Mouse (Mus musculus) forebrain, embryonic 11.5 days (tissue): ENCODE measurements around the gene Gucy1b2. TPM values are rescaled to one million over a fixed set of nuclear protein-coding genes. Genes with fewer than 3 reads are reported as not detected.

Source experiments
- ATAC-seq: fragments of 200-750 bp; cut with Nextera tagmentation; replicated peaks from 2 replicates; pipeline ENCODE4 v1.8.0; 2017; ENCODE audit warnings: moderate TSS enrichment; ENCODE audit not compliant: low FRiP score
- DNase-seq: peaks from one replicate; pipeline ENCODE4 v3.0.0-alpha.2; 2017; ENCODE audit warnings: low spot score
- H3K27ac ChIP-seq: fragments of 300-500 bp; sonication (generic); 2 replicates; pipeline ENCODE4 v1.5.1; 2014; ENCODE audit warnings: low read depth, low read length
- H3K27me3 ChIP-seq: fragments of 300-500 bp; sonication (generic); 2 replicates; pipeline ENCODE4 v1.6.1; 2014; ENCODE audit warnings: mild to moderate bottlenecking, low read length, mixed read lengths; ENCODE audit not compliant: control insufficient read depth, insufficient read depth
- H3K36me3 ChIP-seq: fragments of 300-500 bp; sonication (generic); 2 replicates; pipeline ENCODE4 v1.6.1; 2014; ENCODE audit warnings: mild to moderate bottlenecking, low read length, moderate library complexity, mixed read lengths; ENCODE audit not compliant: control insufficient read depth, insufficient read depth
- H3K4me1 ChIP-seq: fragments of 300-500 bp; sonication (generic); replicated peaks from 2 replicates; pipeline ENCODE4 v1.6.1; 2014; ENCODE audit warnings: low read length, mixed read lengths; ENCODE audit not compliant: control insufficient read depth, insufficient read depth
- H3K4me2 ChIP-seq: fragments of 300-500 bp; sonication (generic); 2 replicates; pipeline ENCODE4 v1.6.1; 2014; ENCODE audit warnings: low read depth, mild to moderate bottlenecking, low read length, moderate library complexity, mixed read lengths; ENCODE audit not compliant: severe bottlenecking
- H3K4me3 ChIP-seq: fragments of 300-500 bp; sonication (generic); 2 replicates; pipeline ENCODE4 v1.5.1; 2014; ENCODE audit warnings: low read depth, low read length
- H3K9ac ChIP-seq: fragments of 300-500 bp; sonication (generic); 2 replicates; pipeline ENCODE4 v1.6.1; 2014; ENCODE audit warnings: low read length
- H3K9me3 ChIP-seq: fragments of 300-500 bp; sonication (generic); 2 replicates; pipeline ENCODE4 v1.6.1; 2016; ENCODE audit warnings: low read length, mixed read lengths; ENCODE audit not compliant: control insufficient read depth
- WGBS: fragments of 180-500 bp; shearing (Covaris S2); extraction: QIAGEN DNeasy Blood & Tissue Kit; methylation state at CpG from one replicate; pipeline ENCODE4 v1.1.7; 2014; 5-methylcytosine and 5-hydroxymethylcytosine counted together
- polyA plus RNA-seq: library from polyadenylated mRNA; unstranded; fragments of >200 nt; fragmentation: Nextera tagmentation; extraction: Ambion mirVana; gene quantifications from 2 replicates; pipeline ENCODE4 v1.2.1, GENCODE M21; 2014

Gene Gucy1b2
- polyA plus RNA-seq, 1 experiment from 2014 or later: 0.52 TPM

DNA sequence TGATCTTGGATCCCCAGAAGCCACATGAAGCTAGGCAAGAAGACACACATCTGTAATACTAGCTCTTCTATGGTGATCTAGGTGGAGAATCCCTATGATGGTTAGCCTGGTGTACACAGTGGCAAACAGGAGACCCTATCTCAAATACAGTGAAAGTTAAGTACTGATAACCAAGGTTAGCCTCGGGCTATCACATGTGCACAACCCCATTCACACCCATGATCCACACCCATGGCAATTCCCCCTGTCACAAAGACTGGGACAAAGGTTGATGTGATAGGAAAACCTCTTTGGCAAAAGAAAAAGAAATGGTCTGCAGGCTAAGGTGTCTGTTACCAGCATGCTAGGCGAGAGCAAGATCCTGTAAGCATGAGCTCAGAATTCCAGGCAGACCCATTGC is 16.0 kb upstream of the Gucy1b2 start:
- no peaks in the 10 kb centered on the region for H3K27me3 ChIP-seq
- ATAC-seq (no peak), DNase-seq (no peak)
- no peaks in the 10 kb centered on the region for H3K9me3 ChIP-seq
- no peak overlapping the region for H3K4me3 ChIP-seq
- no peak overlapping the region for H3K9ac ChIP-seq
- WGBS: 81% methylated on average over 2 of the region's 2 CpGs
- H3K4me1 ChIP-seq: no peaks in the 10 kb centered on the region
- no peaks in the 10 kb centered on the region for H3K36me3 ChIP-seq
- no peak overlapping the region for H3K4me2 ChIP-seq
- no peak overlapping the region for H3K27ac ChIP-seq

GRCm38 (mm10) chr14:62468753-62469125 is 12.7 kb upstream of the Gucy1b2 start:
- H3K4me1 ChIP-seq: no peaks in the 10 kb centered on the region
- 91% methylated on average over 5 of the region's 5 CpGs for WGBS
- H3K9ac ChIP-seq: no peak overlapping the region
- no peak for ATAC-seq
- 0 out of 2 replicates have a peak, but pooled peaks cover 2% of the 10 kb centered on the region for H3K27me3 ChIP-seq
- no peak for DNase-seq
- no peaks in the 10 kb centered on the region for H3K9me3 ChIP-seq
- no peak overlapping the region for H3K4me3 ChIP-seq
- H3K27ac ChIP-seq: no peak overlapping the region
- H3K36me3 ChIP-seq: no peaks in the 10 kb centered on the region
- H3K4me2 ChIP-seq: no peak overlapping the region

DNA sequence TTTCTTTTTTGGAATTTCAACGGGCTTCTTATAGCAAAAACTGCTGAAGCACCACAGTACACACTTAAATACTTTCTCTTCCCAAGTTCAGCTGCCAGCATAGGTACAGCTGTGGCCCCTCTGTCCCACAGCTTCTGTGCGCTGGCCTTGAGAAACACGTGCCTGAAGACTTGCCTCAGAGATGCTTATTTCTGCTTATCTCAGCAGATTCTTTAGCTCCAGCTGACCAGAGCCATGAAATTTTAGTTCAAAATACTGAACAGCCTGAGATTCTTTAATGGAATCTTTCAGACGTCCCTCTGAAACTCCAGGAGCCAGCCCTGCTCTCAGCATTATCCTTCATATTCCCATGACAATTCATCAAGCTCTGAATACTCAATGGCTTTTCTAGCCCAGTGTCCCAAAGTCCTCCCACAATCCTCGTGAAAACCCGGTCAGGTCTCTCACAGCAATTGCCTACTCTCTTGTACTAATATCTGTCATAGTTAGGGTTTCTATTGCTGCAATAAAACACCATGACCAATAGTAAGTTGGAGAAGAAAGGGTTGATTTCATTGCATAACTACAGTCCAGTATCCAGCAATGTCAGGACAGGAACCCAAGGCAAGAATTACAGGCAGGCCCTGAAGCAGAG is 12.1 kb upstream of the Gucy1b2 start:
- ATAC-seq (no peak), DNase-seq (no peak)
- Histone ChIP-seq H3K4me3 (no peak overlapping the region), H3K27ac (no peak overlapping the region), H3K4me1 (no peaks in the 10 kb centered on the region), H3K36me3 (no peaks in the 10 kb centered on the region), H3K9me3 (no peaks in the 10 kb centered on the region), H3K27me3 (0 out of 2 replicates have a peak, but pooled peaks cover 2% of the 10 kb centered on the region), H3K4me2 (no peak overlapping the region), H3K9ac (no peak overlapping the region)
- WGBS: 83% methylated on average over 6 of the region's 6 CpGs

GRCm38 (mm10) chr14:62464966-62465365 is 8.9 kb upstream of the Gucy1b2 start:
- H3K4me1 ChIP-seq: no peaks in the 10 kb centered on the region
- no peak overlapping the region for H3K9ac ChIP-seq
- no peaks in the 10 kb centered on the region for H3K36me3 ChIP-seq
- no peak for DNase-seq
- no peak overlapping the region for H3K4me2 ChIP-seq
- H3K9me3 ChIP-seq: no peaks in the 10 kb centered on the region
- 0 out of 2 replicates have a peak, but pooled peaks cover 2% of the 10 kb centered on the region for H3K27me3 ChIP-seq
- WGBS: 22% methylated on average over 9 of the region's 9 CpGs
- no peak overlapping the region for H3K4me3 ChIP-seq
- no peak for ATAC-seq
- no peak overlapping the region for H3K27ac ChIP-seq

DNA sequence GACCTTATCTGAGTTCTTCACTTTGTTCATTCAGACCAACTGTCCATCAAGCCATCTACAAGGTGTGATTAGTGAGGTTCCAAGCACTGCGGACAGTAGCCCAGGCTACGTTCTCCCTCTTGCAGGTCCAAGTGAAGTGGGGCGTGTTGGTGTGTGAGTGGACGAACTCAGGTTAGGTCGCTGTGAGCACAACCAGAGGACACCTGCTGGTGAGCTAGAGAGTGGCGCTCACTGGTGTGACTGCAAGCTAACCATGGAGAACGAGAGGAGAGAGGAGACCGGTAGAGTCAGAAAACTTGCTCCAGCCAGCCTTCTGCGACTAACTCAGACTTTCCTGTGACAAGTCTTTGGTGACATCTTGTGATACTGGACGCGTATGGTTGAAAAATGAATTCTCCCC is 3.5 kb upstream of the Gucy1b2 start:
- ATAC-seq (no peak), DNase-seq (no peak)
- H3K27ac ChIP-seq: no peak overlapping the region
- H3K4me2 ChIP-seq: no peak overlapping the region
- no peak overlapping the region for H3K4me3 ChIP-seq
- no peaks in the 10 kb centered on the region for H3K9me3 ChIP-seq
- no peaks in the 10 kb centered on the region; the same call in 1 of the 2 replicates for H3K4me1 ChIP-seq
- no peak overlapping the region for H3K9ac ChIP-seq
- 59% methylated on average over 11 of the region's 11 CpGs for WGBS
- H3K36me3 ChIP-seq: no peaks in the 10 kb centered on the region
- 0 out of 2 replicates have a peak, but pooled peaks cover 2% of the 10 kb centered on the region for H3K27me3 ChIP-seq

GRCm38 (mm10) chr14:62457420-62458181 is 1.5 kb upstream of the Gucy1b2 start:
- Histone ChIP-seq H3K4me2 (no peak overlapping the region), H3K9me3 (no peaks in the 10 kb centered on the region), H3K9ac (no peak overlapping the region; the same call in 1 of the 2 replicates), H3K4me1 (no peaks in the 10 kb centered on the region; the same call in 1 of the 2 replicates), H3K27ac (no peak overlapping the region), H3K4me3 (no peak overlapping the region), H3K27me3 (no peaks in the 10 kb centered on the region), H3K36me3 (no peaks in the 10 kb centered on the region)
- ATAC-seq (peak; percentile 71), DNase-seq (peak; percentile 90)
- WGBS: 19% methylated on average over 22 of the region's 22 CpGs

DNA sequence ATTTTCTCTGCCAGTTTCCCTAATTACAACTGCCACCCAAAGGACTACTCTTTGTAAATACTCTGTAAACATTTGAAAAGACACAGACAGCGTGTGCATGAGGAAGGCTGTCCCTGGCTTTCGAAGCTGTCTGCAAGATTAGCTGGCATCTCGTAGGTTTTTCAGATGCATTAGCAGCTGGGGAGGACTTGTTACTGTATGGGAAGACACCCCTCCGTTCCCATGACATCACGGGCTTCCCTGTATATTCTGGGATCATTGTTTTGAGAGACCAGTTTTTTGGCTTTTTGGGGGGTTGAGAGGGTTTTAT is 564 bp downstream of the Gucy1b2 start:
- Histone ChIP-seq H3K4me1 (no peaks in the 10 kb centered on the region; the same call in 1 of the 2 replicates), H3K4me2 (no peak overlapping the region), H3K36me3 (no peaks in the 10 kb centered on the region), H3K9ac (no peak overlapping the region), H3K4me3 (no peak overlapping the region), H3K27ac (no peak overlapping the region), H3K9me3 (no peaks in the 10 kb centered on the region), H3K27me3 (no peaks in the 10 kb centered on the region)
- 68% methylated on average over 5 of the region's 5 CpGs for WGBS
- ATAC-seq: no peak
- no peak for DNase-seq

DNA sequence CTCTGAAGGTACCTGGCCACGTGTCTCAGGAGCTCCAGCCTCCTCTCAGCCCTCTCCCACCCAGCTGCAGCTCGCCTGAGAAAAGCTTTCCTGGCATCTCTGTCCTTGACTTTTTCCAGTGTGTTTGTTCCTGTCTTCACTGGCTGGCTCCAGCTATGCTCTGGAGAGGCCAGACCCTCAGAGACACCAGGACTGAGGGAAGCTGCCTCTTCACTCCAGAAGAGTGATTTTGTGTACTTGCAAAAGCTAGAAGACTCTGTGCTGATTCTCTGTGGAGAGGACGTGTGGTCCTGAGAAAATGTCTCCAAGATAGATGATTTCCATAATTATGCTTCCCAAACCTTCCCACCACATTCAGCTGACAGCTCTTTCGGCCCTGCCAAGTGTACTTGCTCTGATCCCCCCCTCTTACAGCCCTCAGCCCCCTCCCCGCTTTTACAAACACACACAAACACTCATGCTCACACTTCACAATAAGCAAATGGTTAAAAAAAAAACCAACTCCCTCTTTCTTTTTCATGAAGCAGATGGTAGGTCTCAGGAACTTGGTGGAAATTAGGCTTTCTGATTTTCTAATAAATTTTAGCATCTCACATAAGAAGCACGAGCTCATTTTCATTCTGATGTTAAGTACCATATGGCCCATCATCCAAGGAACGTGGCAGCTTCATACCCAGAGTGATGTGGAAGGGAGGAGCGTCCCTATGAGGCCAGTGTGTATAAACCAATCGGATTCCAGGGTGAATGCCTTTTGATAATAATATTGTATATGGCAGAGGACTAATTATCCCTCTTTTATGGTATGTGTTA is 1.1 kb downstream of the Gucy1b2 start:
- ATAC-seq: peak; percentile 55; the same call in 1 of the 2 replicates
- H3K9ac ChIP-seq: no peak overlapping the region
- 59% methylated on average over 9 of the region's 9 CpGs for WGBS

More for the DNA sequence above, 1.1 kb downstream of the Gucy1b2 start:
- Histone ChIP-seq H3K4me2 (no peak overlapping the region), H3K27ac (no peak overlapping the region), H3K9me3 (no peaks in the 10 kb centered on the region), H3K36me3 (no peaks in the 10 kb centered on the region), H3K4me3 (no peak overlapping the region), H3K4me1 (no peaks in the 10 kb centered on the region; the same call in 1 of the 2 replicates), H3K27me3 (no peaks in the 10 kb centered on the region)
- no peak for DNase-seq
